Mouse (Mus musculus) midbrain, postnatal 0 days (tissue): ENCODE results near the gene D430042O09Rik. TPM values are rescaled to one million over a fixed set of nuclear protein-coding genes. Genes with fewer than 3 reads are reported as not detected.

Experiments used
- ATAC-seq: fragments of 200-750 bp; cut with Nextera tagmentation; 2 replicates; pipeline ENCODE4 v1.8.0; 2017; ENCODE audit warnings: moderate number of reproducible peaks, mild to moderate bottlenecking, moderate TSS enrichment, moderate library complexity; ENCODE audit not compliant: low FRiP score
- DNase-seq: peaks from one replicate; pipeline ENCODE4 v3.0.0-alpha.2; 2015; ENCODE audit warnings: low spot score
- H3K27ac ChIP-seq: fragments of 300-500 bp; sonication (generic); 2 replicates; pipeline ENCODE4 v1.5.1; 2014; ENCODE audit warnings: low read depth, mild to moderate bottlenecking, low read length, mixed read lengths
- H3K27me3 ChIP-seq: fragments of 300-500 bp; sonication (generic); 2 replicates; pipeline ENCODE4 v1.6.1; 2014; ENCODE audit warnings: low read length, control low read depth, mixed read lengths; ENCODE audit not compliant: insufficient read depth
- H3K36me3 ChIP-seq: fragments of 300-500 bp; sonication (generic); 2 replicates; pipeline ENCODE4 v1.6.1; 2014; ENCODE audit warnings: low read length, control low read depth, mixed read lengths; ENCODE audit not compliant: insufficient read depth
- H3K4me1 ChIP-seq: fragments of 300-500 bp; sonication (generic); 2 replicates; pipeline ENCODE4 v1.6.1; 2014; ENCODE audit warnings: mild to moderate bottlenecking, control low read depth, antibody characterized with exemption, low read length, mixed read lengths; ENCODE audit not compliant: insufficient read depth
- H3K4me2 ChIP-seq: fragments of 300-500 bp; sonication (generic); 2 replicates; pipeline ENCODE4 v1.6.1; 2014; ENCODE audit warnings: low read depth, mild to moderate bottlenecking, low read length, mixed read lengths; ENCODE audit not compliant: poor library complexity, severe bottlenecking
- H3K4me3 ChIP-seq: fragments of 300-500 bp; sonication (generic); 2 replicates; pipeline ENCODE4 v1.5.1; 2014; ENCODE audit warnings: low read depth, mild to moderate bottlenecking, low read length, moderate library complexity
- H3K9ac ChIP-seq: fragments of 300-500 bp; sonication (generic); replicated peaks from 2 replicates; pipeline ENCODE4 v1.6.1; 2014; ENCODE audit warnings: mild to moderate bottlenecking, low read length, moderate library complexity, mixed read lengths; ENCODE audit not compliant: poor library complexity, severe bottlenecking
- H3K9me3 ChIP-seq: fragments of 300-500 bp; sonication (generic); 2 replicates; pipeline ENCODE4 v1.6.1; 2016; ENCODE audit warnings: low read length, control low read depth
- CTCF ChIP-seq: IDR thresholded peaks from 2 replicates; pipeline ENCODE4 v1.5.1; 2016; ENCODE audit warnings: antibody characterized with exemption, mild to moderate bottlenecking
- WGBS: fragments of 180-500 bp; shearing (Covaris S2); extraction: QIAGEN DNeasy Blood & Tissue Kit; methylation state at CpG from one replicate; pipeline ENCODE4 v1.1.7; 2014; 5-methylcytosine and 5-hydroxymethylcytosine counted together
- polyA plus RNA-seq: library from polyadenylated mRNA; unstranded; fragments of >200 nt; fragmentation: Nextera tagmentation; extraction: Ambion mirVana; gene quantifications from 2 replicates; pipeline ENCODE4 v1.2.1, GENCODE M21; 2015
- total RNA-seq: library from RNA; depleted of rRNA; stranded (reverse); fragments of >200 nt; gene quantifications from 2 replicates; pipeline ENCODE4 v1.2.3, GENCODE M21; 2014

D430042O09Rik gene
- total and polyA plus RNA-seq, 2 experiments from 2014 or later, result 4.3 to 16.9 TPM

DNA sequence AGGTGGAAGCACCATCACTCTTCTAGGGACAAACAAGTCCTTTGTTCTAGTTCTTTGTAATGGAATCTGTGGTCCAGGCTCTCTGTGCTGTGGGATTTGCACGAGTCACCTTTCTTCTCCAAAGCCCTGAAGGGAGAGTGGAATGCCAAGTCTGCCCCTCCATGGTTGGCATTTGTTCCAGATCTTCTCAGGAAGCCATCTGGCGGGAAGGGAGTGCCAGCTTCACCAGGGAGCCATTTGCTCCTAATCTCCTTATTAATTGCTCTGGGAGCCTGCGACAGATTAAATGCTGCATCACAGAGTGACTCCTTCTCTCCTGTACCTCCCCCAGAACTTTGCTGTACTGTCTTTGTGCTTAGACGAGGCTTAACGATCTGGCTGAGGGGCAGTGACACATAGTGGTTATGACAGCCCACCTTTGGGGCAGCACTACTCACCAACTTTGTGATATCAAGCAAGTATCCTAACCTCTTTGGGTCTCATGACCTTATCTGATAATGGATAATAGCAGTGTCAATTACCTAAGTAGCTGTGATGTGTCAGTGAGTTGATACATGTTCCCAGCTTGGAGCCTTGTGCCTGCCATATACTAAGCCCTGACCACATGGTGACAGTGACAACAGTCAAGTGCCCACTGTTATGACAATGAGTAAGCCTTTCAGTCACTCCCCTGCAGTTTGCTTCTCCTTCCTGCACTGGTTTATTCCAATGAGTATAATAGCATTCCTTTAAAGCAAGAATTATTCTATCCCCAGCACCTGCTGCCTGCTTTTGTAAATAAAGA is 15.7 kb downstream of the D430042O09Rik start:
- peak; percentile 86 for DNase-seq
- no peaks in the 10 kb centered on the region for H3K9me3 ChIP-seq
- no peak overlapping the region for H3K27ac ChIP-seq
- no peaks in the 10 kb centered on the region for H3K4me1 ChIP-seq
- no peaks in the 10 kb centered on the region for H3K27me3 ChIP-seq
- H3K9ac ChIP-seq, result no peak overlapping the region
- no peak overlapping the region for H3K4me3 ChIP-seq
- H3K36me3 ChIP-seq, result no peaks in the 10 kb centered on the region
- WGBS, result 41% methylated on average over 5 of the region's 5 CpGs
- H3K4me2 ChIP-seq, result no peak overlapping the region
- no peak for TF ChIP-seq CTCF
- ATAC-seq, result no peak

GRCm38 (mm10) chr7:125731679-125732078 is 24.0 kb downstream of the D430042O09Rik start:
- Histone ChIP-seq H3K27me3 (no peaks in the 10 kb centered on the region), H3K4me2 (no peak overlapping the region), H3K4me1 (0 out of 2 replicates have a peak, but pooled peaks cover 3% of the 10 kb centered on the region), H3K27ac (no peak overlapping the region), H3K4me3 (no peak overlapping the region), H3K9ac (no peak overlapping the region), H3K36me3 (no peaks in the 10 kb centered on the region), H3K9me3 (no peaks in the 10 kb centered on the region)
- DNase-seq, result no peak
- TF ChIP-seq CTCF, result no peak
- no peak for ATAC-seq

DNA sequence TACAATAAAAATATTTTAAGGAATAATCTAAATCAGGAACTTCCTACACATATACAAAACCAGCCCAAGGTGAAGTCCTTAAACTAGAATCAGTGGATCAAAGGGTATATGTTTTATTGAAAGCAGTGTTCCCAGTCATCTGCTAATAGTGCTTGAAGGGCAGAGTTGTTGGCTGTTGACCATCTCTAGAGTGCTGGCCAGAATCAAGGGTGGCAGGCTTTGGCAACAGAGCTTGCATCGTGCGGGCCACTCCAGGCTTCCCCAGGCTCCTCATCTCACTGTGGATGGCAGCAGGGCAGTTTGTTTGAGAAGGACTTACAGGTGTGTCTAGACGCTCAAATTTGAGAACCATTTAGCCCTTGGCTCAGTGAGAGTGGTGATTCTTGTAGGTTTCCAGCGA is 26.1 kb downstream of the D430042O09Rik start:
- no peak for ATAC-seq
- 93% methylated on average over 4 of the region's 4 CpGs for WGBS
- Histone ChIP-seq H3K9ac (no peak overlapping the region), H3K4me3 (no peak overlapping the region), H3K4me1 (0 out of 2 replicates have a peak, but pooled peaks cover 3% of the 10 kb centered on the region), H3K27ac (no peak overlapping the region), H3K9me3 (no peaks in the 10 kb centered on the region), H3K36me3 (no peaks in the 10 kb centered on the region), H3K4me2 (no peak overlapping the region), H3K27me3 (no peaks in the 10 kb centered on the region)
- DNase-seq, result no peak
- no peak for TF ChIP-seq CTCF

DNA sequence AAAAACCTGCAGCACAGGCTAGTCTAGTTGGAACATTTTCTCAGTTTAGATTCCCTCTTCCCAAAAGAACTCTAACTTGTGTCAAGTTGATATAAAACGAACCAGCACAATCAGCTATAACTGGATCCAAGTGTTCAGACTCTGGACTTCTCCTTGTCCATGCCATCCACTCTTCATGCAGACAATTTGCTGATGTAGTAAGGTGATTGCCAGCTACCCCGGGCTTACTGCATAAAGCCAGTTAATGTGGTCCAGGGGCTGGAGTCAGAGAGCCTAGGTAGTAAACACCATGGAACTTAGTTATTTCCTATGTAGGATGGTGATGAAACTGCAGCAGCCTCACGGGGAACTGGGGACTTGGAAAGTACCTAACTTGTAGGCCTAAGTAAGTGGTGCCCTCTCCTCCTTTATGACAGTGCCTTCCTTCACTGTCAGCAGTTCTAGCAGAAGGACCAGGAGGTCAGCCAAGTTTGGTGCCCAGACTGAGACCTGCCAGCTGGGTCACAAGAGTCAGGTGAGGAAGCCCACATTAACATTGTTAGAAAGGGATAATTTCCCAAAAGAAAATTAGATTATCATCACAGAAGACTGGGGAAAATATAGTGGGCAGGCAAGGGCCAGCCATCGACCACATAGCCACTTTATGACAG is 28.8 kb downstream of the D430042O09Rik start:
- no peak for DNase-seq
- 90% methylated on average over 4 of the region's 4 CpGs for WGBS
- Histone ChIP-seq H3K4me1 (0 out of 2 replicates have a peak, but pooled peaks cover 3% of the 10 kb centered on the region), H3K4me3 (no peak overlapping the region), H3K4me2 (no peak overlapping the region), H3K27me3 (no peaks in the 10 kb centered on the region), H3K9me3 (no peaks in the 10 kb centered on the region), H3K9ac (no peak overlapping the region), H3K27ac (no peak overlapping the region), H3K36me3 (no peaks in the 10 kb centered on the region)
- no peak for TF ChIP-seq CTCF
- no peak for ATAC-seq

- no peaks in the 10 kb centered on the region for H3K4me1 ChIP-seq
- TF ChIP-seq CTCF, result no peak
- ATAC-seq (no peak), DNase-seq (no peak)
- no peaks in the 10 kb centered on the region for H3K27me3 ChIP-seq
- H3K36me3 ChIP-seq, result no peaks in the 10 kb centered on the region
- no peaks in the 10 kb centered on the region for H3K9me3 ChIP-seq
- H3K4me2 ChIP-seq, result no peak overlapping the region
- H3K4me3 ChIP-seq, result no peak overlapping the region
- WGBS, result 75% methylated on average over 2 of the region's 2 CpGs
- no peak overlapping the region for H3K9ac ChIP-seq
- H3K27ac ChIP-seq, result no peak overlapping the region
Measured at GRCm38 (mm10) chr7:125740521-125740920, 32.8 kb downstream of the D430042O09Rik start.

DNA sequence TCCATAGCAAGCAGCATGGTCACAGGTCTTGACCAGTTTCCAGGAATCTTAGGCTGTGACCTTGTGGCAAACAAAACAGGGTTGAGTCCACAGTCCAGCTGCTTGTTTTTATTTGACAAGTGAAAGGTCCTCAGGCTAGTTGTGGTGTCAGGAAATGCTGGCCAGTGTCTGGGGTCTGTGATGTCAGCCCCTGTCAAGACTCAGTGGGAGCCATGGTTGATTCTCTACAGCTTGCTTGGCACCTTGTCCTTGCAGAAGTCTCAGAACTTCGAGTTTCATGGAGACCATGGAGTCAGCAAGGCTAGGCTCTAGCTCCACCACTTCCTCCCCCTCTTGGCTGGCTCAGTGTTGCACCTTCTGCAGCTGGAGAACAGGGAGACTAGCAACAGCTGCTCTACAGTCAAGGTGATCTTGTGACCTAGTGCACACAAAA is 33.6 kb downstream of the D430042O09Rik start:
- no peak overlapping the region for H3K9ac ChIP-seq
- no peak for ATAC-seq
- H3K27me3 ChIP-seq, result no peaks in the 10 kb centered on the region
- H3K4me1 ChIP-seq, result no peaks in the 10 kb centered on the region
- H3K27ac ChIP-seq, result no peak overlapping the region
- no peaks in the 10 kb centered on the region for H3K9me3 ChIP-seq
- no peak overlapping the region for H3K4me2 ChIP-seq
- TF ChIP-seq CTCF, result no peak
- H3K4me3 ChIP-seq, result no peak overlapping the region
- 46% methylated on average over 1 of the region's 1 CpGs for WGBS
- no peak for DNase-seq
- H3K36me3 ChIP-seq, result no peaks in the 10 kb centered on the region
